Mouse (Mus musculus) cortical plate, adult 2 months (tissue): ENCODE measurements around the gene Lrrc40.

Experiments used
- CTCF ChIP-seq: fragments of 200-500 bp; IDR thresholded peaks from 2 replicates; pipeline ENCODE4 v1.5.1; 2011; ENCODE audit warnings: mild to moderate bottlenecking, control low read depth, low read length; ENCODE audit not compliant: insufficient read depth; ENCODE audit errors: extremely low read depth
- POLR2A ChIP-seq: fragments of 200-500 bp; IDR thresholded peaks from 2 replicates; pipeline ENCODE4 v1.6.1; 2011; ENCODE audit warnings: mild to moderate bottlenecking, low read length, control low read depth; ENCODE audit not compliant: insufficient read depth; ENCODE audit errors: extremely low read depth

DNA sequence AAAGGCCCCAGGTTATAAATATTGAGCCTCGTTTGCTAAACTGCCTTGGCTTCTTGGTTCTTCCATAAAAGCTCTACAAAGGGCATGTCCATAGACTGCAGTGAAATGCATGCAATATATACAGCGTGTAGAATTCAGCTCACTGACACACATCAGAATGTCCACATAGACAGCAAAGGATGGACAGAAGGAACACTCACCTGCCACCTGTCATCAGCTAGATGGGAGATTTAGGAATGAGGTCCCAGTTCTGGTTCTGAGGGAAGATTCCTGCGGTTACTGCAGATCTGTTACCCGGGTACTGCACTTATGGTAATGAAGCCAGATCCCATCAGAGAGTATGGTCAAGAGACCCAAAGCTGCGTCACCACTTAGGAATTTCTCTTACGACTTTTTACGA lies 31.5 kb downstream of the Lrrc40 start:
- TF ChIP-seq CTCF: no peak
- TF ChIP-seq POLR2A: no peak
